Mouse (Mus musculus) small intestine, adult 2 months (tissue): ENCODE results near the gene Gm9964.

Source experiments
- CTCF ChIP-seq: fragments of 200-500 bp; IDR thresholded peaks from 2 replicates; pipeline ENCODE4 v1.5.1; 2012; ENCODE audit warnings: low read depth, mild to moderate bottlenecking, control low read depth, inconsistent platforms, low read length, moderate library complexity, mixed read lengths; ENCODE audit not compliant: insufficient replicate concordance, insufficient read length; ENCODE audit errors: extremely low read depth
- POLR2A ChIP-seq: fragments of 200-500 bp; IDR thresholded peaks from 2 replicates; pipeline ENCODE4 v1.6.1; 2012; ENCODE audit warnings: low read depth, mild to moderate bottlenecking, control low read depth, inconsistent platforms, low read length, moderate library complexity

DNA sequence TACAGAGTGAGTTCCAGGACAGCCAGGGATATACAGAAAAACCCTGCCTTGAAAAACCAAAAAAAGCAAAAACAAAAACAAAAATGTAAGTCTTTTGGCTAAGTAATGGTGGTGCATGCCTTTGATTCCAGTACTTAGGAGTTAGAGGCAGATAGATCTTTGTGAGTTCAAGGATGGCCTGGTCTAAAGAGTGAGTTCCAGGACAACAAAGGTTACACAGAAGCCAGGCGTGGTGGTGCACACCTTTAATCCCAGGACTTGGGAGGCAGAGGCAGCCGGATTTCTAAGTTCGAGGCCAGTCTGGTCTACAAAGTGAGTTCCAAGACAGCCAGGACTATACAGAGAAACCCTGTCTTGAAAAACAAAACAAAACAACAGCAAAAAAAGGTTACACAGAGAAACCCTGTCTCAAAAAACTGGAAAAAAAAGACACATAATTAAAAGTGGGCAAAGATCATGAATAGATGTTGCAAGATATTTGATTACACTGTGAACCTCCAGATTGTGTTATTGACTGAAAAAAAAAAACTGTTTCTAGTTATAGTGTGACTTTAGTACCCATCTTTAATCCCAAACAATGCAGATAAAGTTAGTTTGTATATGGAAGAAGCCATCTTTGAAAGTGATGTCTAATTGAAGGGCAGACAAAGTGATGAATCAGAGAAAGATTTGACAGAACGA is 13.2 kb downstream of the Gm9964 start:
- TF ChIP-seq POLR2A (no peak), CTCF (no peak)
